Mouse (Mus musculus) stomach, embryonic 15.5 days (tissue): Measurements from ENCODE around the gene Dynlt1a. TPM values are rescaled to one million over a fixed set of nuclear protein-coding genes. Genes with fewer than 3 reads are reported as not detected.
A peak's percentile ranks its signal among the peaks of the same experiment; 100 is the strongest.
"Not testable (repeated sequence)": the region's sequence is repeated elsewhere in the genome, so short reads cannot be mapped to it uniquely, and the experiment has no call there.

ENCODE experiments used
- ATAC-seq: fragments of 200-750 bp; cut with Nextera tagmentation; 2 replicates; pipeline ENCODE4 v1.8.0; 2017; ENCODE audit warnings: low read depth, moderate number of reproducible peaks, moderate TSS enrichment; ENCODE audit not compliant: insufficient read depth, low FRiP score
- H3K27ac ChIP-seq: fragments of 300-500 bp; sonication (generic); 2 replicates; pipeline ENCODE4 v1.5.1; 2015; ENCODE audit warnings: mild to moderate bottlenecking, inconsistent platforms
- H3K27me3 ChIP-seq: fragments of 300-500 bp; sonication (generic); replicated peaks from 2 replicates; pipeline ENCODE4 v1.6.1; 2015; ENCODE audit warnings: inconsistent platforms
- H3K36me3 ChIP-seq: fragments of 300-500 bp; sonication (generic); 2 replicates; pipeline ENCODE4 v1.6.1; 2015; ENCODE audit warnings: inconsistent platforms
- H3K4me1 ChIP-seq: fragments of 300-500 bp; sonication (generic); 2 replicates; pipeline ENCODE4 v1.6.1; 2015; ENCODE audit warnings: inconsistent platforms
- H3K4me2 ChIP-seq: fragments of 300-500 bp; sonication (generic); 2 replicates; pipeline ENCODE4 v1.6.1; 2015; ENCODE audit warnings: mild to moderate bottlenecking, inconsistent platforms
- H3K4me3 ChIP-seq: fragments of 300-500 bp; sonication (generic); replicated peaks from 2 replicates; pipeline ENCODE4 v1.5.1; 2015; ENCODE audit warnings: inconsistent platforms
- H3K9ac ChIP-seq: fragments of 300-500 bp; sonication (generic); 2 replicates; pipeline ENCODE4 v1.6.1; 2015; ENCODE audit warnings: inconsistent platforms
- H3K9me3 ChIP-seq: fragments of 300-500 bp; sonication (generic); 2 replicates; pipeline ENCODE4 v1.6.1; 2016; ENCODE audit warnings: inconsistent platforms
- WGBS: fragments of 180-500 bp; shearing (Covaris S2); methylation state at CpG from one replicate; pipeline ENCODE4 v1.1.7; 2015; 5-methylcytosine and 5-hydroxymethylcytosine counted together
- polyA plus RNA-seq: library from polyadenylated mRNA; unstranded; fragments of >200 nt; fragmentation: Nextera tagmentation; extraction: Ambion mirVana; gene quantifications from 2 replicates; pipeline ENCODE4 v1.2.1, GENCODE M21; 2015

The Dynlt1a gene
- polyA plus RNA-seq = 13.6 and 16.0 TPM in 2 replicates

GRCm38 (mm10) chr17:6317339-6317985 lies at the start of gene Dynlt1a:
TSS of gene Dynlt1a (minus strand) at chr17:6317500.
- not testable (repeated sequence) for H3K36me3 ChIP-seq, H3K27me3 ChIP-seq, H3K27ac ChIP-seq, H3K4me1 ChIP-seq, H3K9ac ChIP-seq, H3K9me3 ChIP-seq
- peak; percentile 90 for ATAC-seq
- Histone ChIP-seq H3K4me3 (peak within 1 kb of the TSS; percentile 43), H3K4me2 (peak within 1 kb of the TSS; percentile 67)
- WGBS = 7% methylated on average over 23 of the region's 23 CpGs

- H3K4me3 ChIP-seq, H3K9ac ChIP-seq, H3K4me1 ChIP-seq, H3K36me3 ChIP-seq, H3K27me3 ChIP-seq, H3K4me2 ChIP-seq, H3K9me3 ChIP-seq, ATAC-seq, H3K27ac ChIP-seq: not testable (repeated sequence)
- 85% methylated on average over 10 of the region's 10 CpGs for WGBS
Measured at GRCm38 (mm10) chr17:6355256-6355655, 38.0 kb upstream of the Dynlt1a start.

GRCm38 (mm10) chr17:6342606-6343294 lies 25.4 kb upstream of the Dynlt1a start:
- H3K36me3 ChIP-seq, H3K27ac ChIP-seq, ATAC-seq, H3K4me1 ChIP-seq, H3K27me3 ChIP-seq, H3K4me3 ChIP-seq, H3K9ac ChIP-seq, H3K4me2 ChIP-seq, H3K9me3 ChIP-seq: not testable (repeated sequence)
- WGBS = no CpG with 5 or more reads among the region's 12 CpGs

- not testable (repeated sequence) for ATAC-seq, H3K4me3 ChIP-seq, H3K9ac ChIP-seq, H3K27me3 ChIP-seq, H3K4me1 ChIP-seq, H3K36me3 ChIP-seq, H3K9me3 ChIP-seq, H3K27ac ChIP-seq, H3K4me2 ChIP-seq
- 74% methylated on average over 4 of the region's 4 CpGs for WGBS
Measured at GRCm38 (mm10) chr17:6328997-6329396, 11.7 kb upstream of the Dynlt1a start.

GRCm38 (mm10) chr17:6327554-6327953 lies 10.3 kb upstream of the Dynlt1a start:
- H3K9ac ChIP-seq, H3K4me1 ChIP-seq, H3K27me3 ChIP-seq, H3K4me3 ChIP-seq, H3K9me3 ChIP-seq, H3K27ac ChIP-seq, H3K36me3 ChIP-seq, H3K4me2 ChIP-seq, ATAC-seq: not testable (repeated sequence)
- 91% methylated on average over 7 of the region's 7 CpGs for WGBS

- not testable (repeated sequence) for H3K36me3 ChIP-seq, H3K4me3 ChIP-seq, H3K4me1 ChIP-seq, H3K9ac ChIP-seq, H3K27ac ChIP-seq, ATAC-seq, H3K27me3 ChIP-seq, H3K4me2 ChIP-seq, H3K9me3 ChIP-seq
- 66% methylated on average over 6 of the region's 6 CpGs for WGBS
Measured at GRCm38 (mm10) chr17:6325543-6325942, 8.2 kb upstream of the Dynlt1a start.

GRCm38 (mm10) chr17:6325021-6325420 lies 7.7 kb upstream of the Dynlt1a start:
- 54% methylated on average over 10 of the region's 10 CpGs for WGBS
- H3K4me1 ChIP-seq, ATAC-seq: not testable (repeated sequence)

GRCm38 (mm10) chr17:6321778-6322101 lies 4.4 kb upstream of the Dynlt1a start:
- ATAC-seq, H3K9me3 ChIP-seq, H3K4me1 ChIP-seq, H3K36me3 ChIP-seq, H3K4me3 ChIP-seq, H3K27me3 ChIP-seq, H3K4me2 ChIP-seq, H3K27ac ChIP-seq, H3K9ac ChIP-seq: not testable (repeated sequence)
- no CpG with 5 or more reads among the region's 10 CpGs for WGBS

More at GRCm38 (mm10) chr17:6325021-6325420, 7.7 kb upstream of the Dynlt1a start:
- H3K27me3 ChIP-seq, H3K27ac ChIP-seq, H3K4me2 ChIP-seq, H3K9ac ChIP-seq, H3K9me3 ChIP-seq, H3K36me3 ChIP-seq, H3K4me3 ChIP-seq: not testable (repeated sequence)

- H3K4me2 ChIP-seq, H3K9ac ChIP-seq, H3K4me3 ChIP-seq, H3K27ac ChIP-seq, H3K27me3 ChIP-seq, H3K36me3 ChIP-seq, ATAC-seq, H3K9me3 ChIP-seq, H3K4me1 ChIP-seq: not testable (repeated sequence)
- 2% methylated on average over 8 of the region's 60 CpGs for WGBS
Measured at GRCm38 (mm10) chr17:6321081-6321777, 3.9 kb upstream of the Dynlt1a start.

GRCm38 (mm10) chr17:6316379-6317126 lies 747 bp downstream of the Dynlt1a start:
- ATAC-seq = peak; percentile 36; the same call in 1 of the 2 replicates
- WGBS = 2% methylated on average over 38 of the region's 38 CpGs
- not testable (repeated sequence) for H3K27me3 ChIP-seq, H3K27ac ChIP-seq, H3K9ac ChIP-seq, H3K36me3 ChIP-seq, H3K9me3 ChIP-seq, H3K4me1 ChIP-seq
- peak overlapping the region; percentile 43 for H3K4me3 ChIP-seq
- peak overlapping the region; percentile 67 for H3K4me2 ChIP-seq

- 54% methylated on average over 4 of the region's 4 CpGs for WGBS
Measured at GRCm38 (mm10) chr17:6315706-6316105, 1.6 kb downstream of the Dynlt1a start.

GRCm38 (mm10) chr17:6314493-6314892 lies 2.8 kb downstream of the Dynlt1a start:
- not testable (repeated sequence) for H3K4me1 ChIP-seq, H3K9ac ChIP-seq, H3K27me3 ChIP-seq, ATAC-seq, H3K4me2 ChIP-seq, H3K36me3 ChIP-seq, H3K27ac ChIP-seq, H3K9me3 ChIP-seq, H3K4me3 ChIP-seq
- whole genome bisulfite sequencing = 80% methylated on average over 2 of the region's 3 CpGs

More at GRCm38 (mm10) chr17:6315706-6316105, 1.6 kb downstream of the Dynlt1a start:
- not testable (repeated sequence) for H3K4me1 ChIP-seq, H3K4me2 ChIP-seq, H3K27me3 ChIP-seq, H3K27ac ChIP-seq, ATAC-seq, H3K9ac ChIP-seq, H3K36me3 ChIP-seq, H3K9me3 ChIP-seq, H3K4me3 ChIP-seq
